Mouse (Mus musculus) mouse embryonic stem cell (cell line): ENCODE data around the gene Gm12666.
"Not testable (repeated sequence)": the region's sequence is repeated elsewhere in the genome, so short reads cannot be mapped to it uniquely, and the experiment has no call there.

ENCODE experiments used
- in situ Hi-C, 2 experiments: fragments of 300-500 bp; cut with MboI; formaldehyde crosslinking; loops; 1 replicate in 1 of 2; 3 replicates in 1 of 2; pipeline ENCODE4 v1.14.3; 2019 to 2020; ENCODE audit warnings: low sequenced_read_pairs in 2 of 2, low pct_unique_long_range_greater_than_20kb in 1 of 2, mixed read lengths in 1 of 2; ENCODE audit not compliant: unreplicated experiment in 1 of 2

Gene Gm12666

DNA sequence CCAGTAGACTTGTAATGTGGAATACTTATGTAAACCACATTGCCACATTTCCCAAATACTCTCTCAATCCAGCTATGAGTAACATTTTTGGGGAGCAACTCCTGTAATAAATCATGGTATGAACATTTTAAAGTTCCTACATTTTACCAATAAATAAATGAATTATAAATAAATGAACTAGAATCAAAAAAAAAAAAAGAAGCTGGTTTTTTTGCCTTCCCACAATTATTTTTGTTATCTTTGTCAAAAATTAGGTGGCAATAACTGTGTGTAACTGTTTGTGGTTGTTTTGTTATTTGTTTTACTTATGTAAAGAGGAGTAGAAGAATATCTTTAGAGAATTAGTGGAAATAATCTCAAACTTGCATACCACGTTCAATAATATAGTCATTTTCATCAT is at the start of gene Gm12666:
TSS of gene Gm12666 (minus strand) at position 101 of the 400 bp plus-strand sequence.
- in situ Hi-C loops, result not testable (repeated sequence)

DNA sequence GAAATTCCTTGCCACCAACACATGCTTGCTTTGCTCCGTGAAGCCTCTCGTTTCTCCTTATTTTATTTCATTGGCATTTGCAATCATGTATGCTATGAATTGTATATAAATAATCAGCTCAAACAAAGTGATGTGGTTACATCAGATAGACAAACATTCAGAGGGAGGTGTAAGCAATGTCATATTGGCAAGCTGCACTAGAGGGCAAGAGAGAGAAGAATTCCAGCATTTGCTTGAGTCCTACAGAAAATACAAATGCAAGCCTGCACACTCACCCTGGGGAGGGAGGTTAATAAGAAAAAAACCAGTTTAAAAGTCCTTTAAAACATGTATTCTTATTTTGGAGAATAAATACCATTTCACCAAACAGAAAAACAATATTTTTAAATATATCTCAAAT is 34.8 kb upstream of the Gm12666 start:
- in situ Hi-C loops, result no loop called here

DNA sequence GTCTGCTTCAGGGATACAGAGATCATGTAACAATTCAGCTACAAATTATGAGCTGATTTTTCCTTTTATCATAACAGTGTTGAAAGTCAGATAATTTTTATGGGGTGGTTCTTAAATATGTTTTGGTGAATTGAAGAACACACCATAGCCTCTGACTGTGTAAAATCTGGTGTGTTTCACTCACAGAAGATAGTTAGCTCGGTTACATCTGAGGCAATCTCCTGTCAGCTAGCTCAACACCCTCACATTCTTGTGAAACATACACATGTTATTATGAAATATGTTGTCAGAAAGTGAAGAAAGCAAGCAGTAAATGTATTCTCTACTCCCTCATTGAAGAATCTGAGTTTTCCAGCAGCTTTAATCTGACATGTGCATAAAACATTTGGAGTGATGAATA is 24.7 kb upstream of the Gm12666 start:
- in situ Hi-C loops, result no loop called here

DNA sequence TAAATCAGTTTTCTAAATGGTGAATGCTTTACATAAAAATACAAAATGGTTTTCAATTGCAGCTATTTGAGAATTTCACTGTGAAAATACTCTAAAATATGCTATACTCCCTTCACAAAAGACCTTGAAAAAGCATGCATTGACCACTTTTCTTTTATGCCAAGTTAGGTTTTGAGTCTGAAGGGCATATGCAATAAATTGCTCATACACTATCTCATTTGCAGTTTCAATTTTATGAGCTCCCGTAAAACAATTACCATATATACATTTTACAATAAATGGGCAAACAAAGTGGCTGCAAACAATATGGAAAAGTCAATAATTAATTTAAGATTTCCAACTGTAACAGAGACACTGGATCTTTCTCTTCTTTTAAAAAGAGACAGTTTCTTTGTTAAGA is 38.9 kb downstream of the Gm12666 start:
- in situ Hi-C loops, result no loop called here

DNA sequence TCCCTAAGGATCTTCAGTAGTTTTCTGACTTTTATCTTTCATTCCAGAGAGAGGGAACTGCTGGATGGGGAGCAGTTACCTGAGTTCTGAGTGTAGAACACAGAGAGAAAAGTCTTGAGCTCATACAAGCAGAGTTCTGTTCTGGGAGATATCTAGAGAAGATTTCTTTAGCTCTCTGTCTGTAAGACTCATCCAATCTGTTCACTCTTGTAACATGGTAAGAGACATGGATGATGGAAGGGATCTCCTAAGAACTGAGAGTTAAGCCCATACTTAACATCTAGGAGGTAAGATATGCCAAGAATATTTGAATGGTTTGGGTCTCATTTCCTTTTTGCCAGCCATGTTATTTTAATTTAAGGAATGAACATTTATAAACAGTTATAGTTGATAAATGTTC is 44.4 kb downstream of the Gm12666 start, which contains the start of gene Izumo3:
TSS of gene Izumo3 (minus strand) at position 101 of the 400 bp plus-strand sequence.
- in situ Hi-C loops, result no loop called here
